ENCODE assay signal across 9 mouse cellular contexts in genomic region chr1:51671287-51671686, GRCm38 (mm10).
DNase-seq lines count a peak whose midpoint lies in the region; ATAC-seq lines count a peak whose summit lies in the region.
"Had no signal": no experiment of that assay in that cellular context is flagged by ENCODE, and none has a peak within 500 bp of the region (broad histone marks: within the 10 kb centered on the region; RNA-seq: fewer than 3 reads in every experiment).

No protein-coding gene starts in this region.

- ATAC-seq in midbrain, embryonic 14.5 days (ENCODE audit: low FRiP score, low TSS enrichment) = peak; percentile 46; the same call in 1 of the 2 replicates
- no peak for ATAC-seq in midbrain, embryonic 11.5 days (ENCODE audit: low FRiP score)
- 0 out of 2 replicates have a peak, but pooled peaks have one; percentile 34 for ATAC-seq in intestine, embryonic 15.5 days

- no peaks in the 10 kb centered on the region for H3K9me3 ChIP-seq in midbrain, embryonic 14.5 days (ENCODE audit: control insufficient read depth, low read length)
- no peaks in the 10 kb centered on the region for H3K9me3 ChIP-seq in midbrain, embryonic 11.5 days (ENCODE audit: control insufficient read depth, low read length)
- no peaks in the 10 kb centered on the region for H3K9me3 ChIP-seq in intestine, embryonic 15.5 days
- H3K9me3 ChIP-seq: midbrain, embryonic 12.5 days had no signal

- peak; percentile 42 for DNase-seq in adrenal gland, adult 2 months
- no peak for DNase-seq in adrenal gland, postnatal 4 days (ENCODE audit: low spot score in 2 of 2)
- DNase-seq in midbrain, embryonic 14.5 days = peak; percentile 55
- DNase-seq in midbrain, embryonic 11.5 days (ENCODE audit: low spot score, missing footprints) = no peak
- DNase-seq in lung, adult 18-20 months = peak; percentile 30 to 56
- DNase-seq in frontal cortex, postnatal 25 days (ENCODE audit: low spot score in 2 of 2) = no peak
- no peak for DNase-seq in retina, embryonic 14.5 days (ENCODE audit: low spot score)

- no peak overlapping the region for H3K27ac ChIP-seq in midbrain, embryonic 14.5 days (replicated peaks; ENCODE audit: low read depth, low read length)
- H3K27ac ChIP-seq in midbrain, embryonic 11.5 days (ENCODE audit: low read depth, low read length) = no peak overlapping the region
- H3K27ac ChIP-seq in intestine, embryonic 15.5 days = no peak overlapping the region
- H3K27ac ChIP-seq: midbrain, embryonic 12.5 days had no signal

- H3K36me3 ChIP-seq in midbrain, embryonic 14.5 days (ENCODE audit: control insufficient read depth, insufficient read depth, low read length) = no peaks in the 10 kb centered on the region
- no peaks in the 10 kb centered on the region for H3K36me3 ChIP-seq in midbrain, embryonic 11.5 days (ENCODE audit: control insufficient read depth, insufficient read depth, low read length)
- H3K36me3 ChIP-seq in intestine, embryonic 15.5 days = no peaks in the 10 kb centered on the region
- H3K36me3 ChIP-seq: midbrain, embryonic 12.5 days had no signal

- H3K27me3 ChIP-seq in midbrain, embryonic 14.5 days (ENCODE audit: control insufficient read depth, insufficient read depth, low read length) = no peaks in the 10 kb centered on the region
- no peaks in the 10 kb centered on the region for H3K27me3 ChIP-seq in midbrain, embryonic 11.5 days (ENCODE audit: control insufficient read depth, insufficient read depth, low read length)
- H3K27me3 ChIP-seq in intestine, embryonic 15.5 days (replicated peaks) = no peaks in the 10 kb centered on the region
- H3K27me3 ChIP-seq: midbrain, embryonic 12.5 days had no signal

- no peak overlapping the region for H3K4me3 ChIP-seq in midbrain, embryonic 14.5 days (replicated peaks; ENCODE audit: low read depth, low read length)
- no peak overlapping the region for H3K4me3 ChIP-seq in midbrain, embryonic 11.5 days (ENCODE audit: low read depth, low read length)
- H3K4me3 ChIP-seq in intestine, embryonic 15.5 days (replicated peaks) = no peak overlapping the region
- H3K4me3 ChIP-seq: midbrain, embryonic 12.5 days had no signal

- H3K9ac ChIP-seq in midbrain, embryonic 14.5 days (replicated peaks; ENCODE audit: low read length) = no peak overlapping the region
- H3K9ac ChIP-seq in midbrain, embryonic 11.5 days (ENCODE audit: low read length) = no peak overlapping the region
- no peak overlapping the region for H3K9ac ChIP-seq in intestine, embryonic 15.5 days
- H3K9ac ChIP-seq: midbrain, embryonic 12.5 days had no signal

- H3K4me1 ChIP-seq in midbrain, embryonic 14.5 days (ENCODE audit: control insufficient read depth, insufficient read depth, low read length) = no peaks in the 10 kb centered on the region
- H3K4me1 ChIP-seq in midbrain, embryonic 11.5 days (ENCODE audit: control insufficient read depth, insufficient read depth, low read length) = no peaks in the 10 kb centered on the region; the same call in 1 of the 2 replicates
- no peaks in the 10 kb centered on the region for H3K4me1 ChIP-seq in intestine, embryonic 15.5 days (replicated peaks)
- H3K4me1 ChIP-seq: midbrain, embryonic 12.5 days had no signal

- 63% methylated on average over 3 of the region's 3 CpGs for WGBS in midbrain, embryonic 14.5 days
- 67% methylated on average over 3 of the region's 3 CpGs for WGBS in midbrain, embryonic 11.5 days
- WGBS in intestine, embryonic 15.5 days = 54% methylated on average over 3 of the region's 3 CpGs

- no peak overlapping the region for H3K4me2 ChIP-seq in midbrain, embryonic 14.5 days (ENCODE audit: low read length)
- no peak overlapping the region for H3K4me2 ChIP-seq in midbrain, embryonic 11.5 days
- H3K4me2 ChIP-seq in intestine, embryonic 15.5 days (replicated peaks) = no peak overlapping the region
- H3K4me2 ChIP-seq: midbrain, embryonic 12.5 days had no signal

Comparison
In these comparisons a context has a peak if more than half of its experiments do, and no peak if none do; other contexts are left out.
1. DNase-seq: peak in adrenal gland, adult 2 months (single experiment), midbrain, embryonic 14.5 days (single experiment) and lung, adult 18-20 months (2 of 2); none in adrenal gland, postnatal 4 days (0 of 2), midbrain, embryonic 11.5 days (single experiment), frontal cortex, postnatal 25 days (0 of 2) and retina, embryonic 14.5 days (single experiment).